In the genomic region with DNA sequence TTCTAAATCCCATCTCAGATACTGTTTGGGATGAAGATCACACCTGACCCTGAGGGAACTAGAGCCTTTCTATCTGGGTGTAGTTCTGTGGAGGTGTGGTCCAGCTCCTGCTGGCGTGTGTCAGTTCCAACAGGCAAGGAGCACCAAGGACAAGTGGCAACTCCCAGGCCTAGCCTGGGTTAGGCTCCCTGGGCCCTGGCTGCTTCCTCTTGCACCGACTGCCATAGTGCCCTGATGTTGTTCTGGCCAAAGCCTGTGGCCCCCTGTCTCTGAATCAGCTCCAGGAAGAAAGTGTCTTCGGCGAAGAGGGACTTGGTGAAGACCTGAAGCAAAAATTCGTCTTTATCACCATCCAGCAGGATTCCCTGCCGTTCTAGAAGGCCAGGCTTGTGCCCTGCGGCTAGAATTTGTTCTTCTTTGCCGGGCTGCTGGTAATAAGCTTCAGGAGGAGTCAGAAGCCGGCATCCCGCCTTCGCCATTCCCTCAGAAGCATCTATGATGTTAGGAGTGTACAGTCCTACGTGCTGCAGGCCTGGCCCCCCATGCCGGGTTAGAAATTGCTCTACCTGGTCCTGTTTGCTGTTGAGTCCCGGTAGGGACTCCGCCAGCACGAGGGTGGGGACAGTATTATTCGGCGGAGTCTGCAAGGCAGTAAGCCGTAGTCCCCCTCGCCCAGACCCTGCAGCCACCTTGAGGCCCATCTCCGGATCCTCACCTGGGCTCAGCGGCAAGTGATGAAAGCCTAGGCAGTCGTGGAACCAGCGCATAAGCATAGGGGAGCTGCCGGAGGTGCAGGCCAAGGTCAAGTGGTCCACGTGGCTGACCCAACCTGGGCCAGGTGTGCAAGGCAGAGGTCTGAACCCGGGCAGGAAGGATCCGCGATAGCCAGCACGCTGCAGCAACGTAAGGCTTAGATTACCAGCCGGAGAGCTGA, we compare ENCODE assay signal across 8 mouse cellular contexts. TPM values are rescaled to one million over a fixed set of nuclear protein-coding genes. Genes with fewer than 3 reads are reported as not detected.
DNase-seq lines count a peak whose midpoint lies in the region; ATAC-seq and TF ChIP-seq lines count a peak whose summit lies in the region.

No protein-coding gene starts in this region.

- H3K4me1 ChIP-seq in erythroblast, embryonic 14.5 days (ENCODE audit: control insufficient read depth), result peaks cover 40% of the 10 kb centered on the region
- H3K4me1 ChIP-seq in forebrain, embryonic 14.5 days (ENCODE audit: control insufficient read depth, insufficient read depth, low read length), result peaks cover 17% of the 10 kb centered on the region
- peaks cover 3 to 10% of the 10 kb centered on the region in 2 experiments; a peak in 3 of 4 replicates for H3K4me1 ChIP-seq in liver, embryonic 14.5 days (replicated peaks; ENCODE audit: control insufficient read depth in 2 of 2, insufficient read depth in 2 of 2, low read length in 1 of 2)

- no peak for ATAC-seq in erythroblast, adult 5-6 weeks (replicated peaks; ENCODE audit: low FRiP score, poor library complexity, severe bottlenecking)
- no peak for ATAC-seq in forebrain, embryonic 14.5 days
- ATAC-seq in liver, embryonic 14.5 days (ENCODE audit: insufficient read depth), result no peak
- ATAC-seq in erythroid progenitor cell, adult 5-6 weeks (replicated peaks; ENCODE audit: low FRiP score, poor library complexity, severe bottlenecking), result no peak

- no peaks in the 10 kb centered on the region for H3K9me3 ChIP-seq in erythroblast, embryonic 14.5 days (ENCODE audit: control insufficient read depth, low read length)
- no peaks in the 10 kb centered on the region for H3K9me3 ChIP-seq in forebrain, embryonic 14.5 days (replicated peaks; ENCODE audit: control insufficient read depth, low read length)
- H3K9me3 ChIP-seq in liver, embryonic 14.5 days (ENCODE audit: control insufficient read depth, low read length), result no peaks in the 10 kb centered on the region

- H3K36me3 ChIP-seq in erythroblast, embryonic 14.5 days (ENCODE audit: control insufficient read depth), result no peaks in the 10 kb centered on the region; the same call in 1 of the 2 replicates
- peaks cover 7% of the 10 kb centered on the region; the same call in 1 of the 2 replicates for H3K36me3 ChIP-seq in forebrain, embryonic 14.5 days (ENCODE audit: control insufficient read depth, insufficient read depth, low read length)
- H3K36me3 ChIP-seq in liver, embryonic 14.5 days (replicated peaks; ENCODE audit: control insufficient read depth, insufficient read depth, low read depth), result no peaks in the 10 kb centered on the region

- H3K9ac ChIP-seq in forebrain, embryonic 14.5 days (ENCODE audit: low read length), result peak overlapping the region; percentile 58
- H3K9ac ChIP-seq in liver, embryonic 14.5 days (replicated peaks), result no peak overlapping the region

- no peak for TF ChIP-seq EP300 in liver, embryonic 14.5 days (IDR thresholded peaks at IDR 0.05; ENCODE audit: low read depth)

- no peak for TF ChIP-seq CTCF in liver, embryonic 14.5 days (IDR thresholded peaks at IDR 0.05; ENCODE audit: low read depth)

- peak overlapping the region; percentile 66 for H3K4me3 ChIP-seq in erythroblast, embryonic 14.5 days (replicated peaks)
- H3K4me3 ChIP-seq in forebrain, embryonic 14.5 days (ENCODE audit: low read depth, low read length), result peak overlapping the region; percentile 37
- peak overlapping the region in 1 of 2 experiments; percentile 46; a peak in 2 of 4 replicates for H3K4me3 ChIP-seq in liver, embryonic 14.5 days (ENCODE audit: insufficient read depth in 1 of 2, low read depth in 2 of 2, low read length in 2 of 2)

- no peak overlapping the region for H3K27ac ChIP-seq in forebrain, embryonic 14.5 days (ENCODE audit: low read depth, low read length)
- no peak overlapping the region for H3K27ac ChIP-seq in liver, embryonic 14.5 days

- H3K4me2 ChIP-seq in forebrain, embryonic 14.5 days (ENCODE audit: low read length), result peak overlapping the region; percentile 75
- peak overlapping the region; percentile 76 for H3K4me2 ChIP-seq in liver, embryonic 14.5 days (ENCODE audit: low read depth)

- H3K27me3 ChIP-seq in erythroblast, embryonic 14.5 days (ENCODE audit: control insufficient read depth), result peaks cover 26% of the 10 kb centered on the region
- peaks cover 10% of the 10 kb centered on the region for H3K27me3 ChIP-seq in forebrain, embryonic 14.5 days (replicated peaks; ENCODE audit: control insufficient read depth, insufficient read depth, low read length)
- peaks cover 9% of the 10 kb centered on the region for H3K27me3 ChIP-seq in liver, embryonic 14.5 days (ENCODE audit: control insufficient read depth, insufficient read depth, low read length)

- 22% methylated on average over 32 of the region's 32 CpGs for WGBS in forebrain, embryonic 14.5 days
- 33% methylated on average over 32 of the region's 32 CpGs for WGBS in liver, embryonic 14.5 days (ENCODE audit: insufficient replicate concordance)

- DNase-seq in 3134 (ENCODE audit: extremely low read depth, insufficient read length, low spot score), result peak; percentile 24
- no peak for DNase-seq in forebrain, embryonic 14.5 days (ENCODE audit: low spot score)
- no peak for DNase-seq in liver, embryonic 14.5 days (ENCODE audit: low read depth in 3 of 3, low spot score in 3 of 3)
- DNase-seq in right cerebral cortex, adult 18-20 months, result no peak
- no peak for DNase-seq in adrenal gland, postnatal 36 days

RNA-seq across cellular contexts. Expression of gene Hpdl, which starts 1.3 kb away (rescaled TPM):
- not detected in 2 replicates for polyA plus RNA-seq in erythroblast, embryonic 14.5 days (2012)
- not detected in 2 replicates for total RNA-seq in erythroblast, adult 5-6 weeks (2015; ENCODE audit: low replicate concordance)
- total RNA-seq in erythroblast, adult 5-6 weeks (2017; ENCODE audit: low replicate concordance), result not detected in 2 replicates
- polyA plus RNA-seq in forebrain, embryonic 14.5 days (2014; fragmentation: Nextera tagmentation; extraction: Ambion mirVana), result 0.77 and 0.78 TPM in 2 replicates
- polyA plus RNA-seq in liver, embryonic 14.5 days (2012; rRNA removed), result 0.15 and 0.19 TPM in 2 replicates
- polyA plus RNA-seq in liver, embryonic 14.5 days (2014; fragmentation: Nextera tagmentation; extraction: Ambion mirVana), result 0.13 and 0.19 TPM in 2 replicates
- total RNA-seq in erythroid progenitor cell, adult 5-6 weeks (2015; ENCODE audit: low replicate concordance), result not detected in 2 replicates
- not detected in 2 replicates for total RNA-seq in erythroid progenitor cell, adult 5-6 weeks (2017; ENCODE audit: low replicate concordance)
- 1 to 10 TPM; 1.9 to 2.6 TPM for total RNA-seq in adrenal gland, postnatal 36 days (2021)

RNA-seq across cellular contexts. Expression of gene Mutyh, which starts 12.7 kb away (rescaled TPM):
- polyA plus RNA-seq in erythroblast, embryonic 14.5 days (2012), result 0.14 TPM in 1 of 2 replicates, not detected in the other
- 0.58 TPM in 1 of 2 replicates, not detected in the other for total RNA-seq in erythroblast, adult 5-6 weeks (2015; ENCODE audit: low replicate concordance)
- total RNA-seq in erythroblast, adult 5-6 weeks (2017; ENCODE audit: low replicate concordance), result 0.43 and 0.98 TPM in 2 replicates
- 8.0 and 8.9 TPM in 2 replicates for polyA plus RNA-seq in forebrain, embryonic 14.5 days (2014; fragmentation: Nextera tagmentation; extraction: Ambion mirVana)
- polyA plus RNA-seq in liver, embryonic 14.5 days (2012; rRNA removed), result 2.7 and 3.5 TPM in 2 replicates
- 1.7 and 2.1 TPM in 2 replicates for polyA plus RNA-seq in liver, embryonic 14.5 days (2014; fragmentation: Nextera tagmentation; extraction: Ambion mirVana)
- 0.84 and 9.4 TPM in 2 replicates for total RNA-seq in erythroid progenitor cell, adult 5-6 weeks (2015; ENCODE audit: low replicate concordance)
- 1.2 TPM in 1 of 2 replicates, not detected in the other for total RNA-seq in erythroid progenitor cell, adult 5-6 weeks (2017; ENCODE audit: low replicate concordance)
- 1 to 10 TPM; 2.4 to 3.2 TPM for total RNA-seq in adrenal gland, postnatal 36 days (2021)

RNA-seq across cellular contexts. Expression of gene Toe1, which starts 12.8 kb away (rescaled TPM):
- polyA plus RNA-seq in erythroblast, embryonic 14.5 days (2012), result 0.16 and 0.46 TPM in 2 replicates
- 8.6 and 10.4 TPM in 2 replicates for total RNA-seq in erythroblast, adult 5-6 weeks (2015; ENCODE audit: low replicate concordance)
- 14.3 and 20.5 TPM in 2 replicates for total RNA-seq in erythroblast, adult 5-6 weeks (2017; ENCODE audit: low replicate concordance)
- 34.0 and 34.5 TPM in 2 replicates for polyA plus RNA-seq in forebrain, embryonic 14.5 days (2014; fragmentation: Nextera tagmentation; extraction: Ambion mirVana)
- polyA plus RNA-seq in liver, embryonic 14.5 days (2012; rRNA removed), result 13.7 and 14.7 TPM in 2 replicates
- 14.2 and 15.0 TPM in 2 replicates for polyA plus RNA-seq in liver, embryonic 14.5 days (2014; fragmentation: Nextera tagmentation; extraction: Ambion mirVana)
- 4.6 and 6.8 TPM in 2 replicates for total RNA-seq in erythroid progenitor cell, adult 5-6 weeks (2015; ENCODE audit: low replicate concordance)
- 4.1 and 27.0 TPM in 2 replicates for total RNA-seq in erythroid progenitor cell, adult 5-6 weeks (2017; ENCODE audit: low replicate concordance)
- total RNA-seq in adrenal gland, postnatal 36 days (2021), result 10 to 100 TPM; 16.9 to 20.8 TPM

RNA-seq across cellular contexts. Expression of gene Zswim5, which starts 56.9 kb away (rescaled TPM):
- 0.01 TPM in 1 of 2 replicates, not detected in the other for polyA plus RNA-seq in erythroblast, embryonic 14.5 days (2012)
- total RNA-seq in erythroblast, adult 5-6 weeks (2015; ENCODE audit: low replicate concordance), result not detected in 2 replicates
- 0.42 TPM in 1 of 2 replicates, not detected in the other for total RNA-seq in erythroblast, adult 5-6 weeks (2017; ENCODE audit: low replicate concordance)
- polyA plus RNA-seq in forebrain, embryonic 14.5 days (2014; fragmentation: Nextera tagmentation; extraction: Ambion mirVana), result 8.5 and 11.1 TPM in 2 replicates
- polyA plus RNA-seq in liver, embryonic 14.5 days (2012; rRNA removed), result 0.06 and 0.10 TPM in 2 replicates
- polyA plus RNA-seq in liver, embryonic 14.5 days (2014; fragmentation: Nextera tagmentation; extraction: Ambion mirVana), result 0.03 and 0.04 TPM in 2 replicates
- total RNA-seq in erythroid progenitor cell, adult 5-6 weeks (2015; ENCODE audit: low replicate concordance), result not detected in 2 replicates
- not detected in 2 replicates for total RNA-seq in erythroid progenitor cell, adult 5-6 weeks (2017; ENCODE audit: low replicate concordance)
- total RNA-seq in adrenal gland, postnatal 36 days (2021), result 1 to 10 TPM; 3.6 to 5.1 TPM
